Mouse (Mus musculus) thymus, postnatal 14 days (tissue): ENCODE results near the gene C130050O18Rik.
A peak's percentile ranks its signal among the peaks of the same experiment; 100 is the strongest.

Experiments
- DNase-seq: peaks from one replicate; pipeline ENCODE4 v3.0.0; 2021

C130050O18Rik gene

GRCm38 (mm10) chr5:139397959-139398753 is 6.9 kb upstream of the C130050O18Rik start:
- DNase-seq: peak; percentile 89

DNA sequence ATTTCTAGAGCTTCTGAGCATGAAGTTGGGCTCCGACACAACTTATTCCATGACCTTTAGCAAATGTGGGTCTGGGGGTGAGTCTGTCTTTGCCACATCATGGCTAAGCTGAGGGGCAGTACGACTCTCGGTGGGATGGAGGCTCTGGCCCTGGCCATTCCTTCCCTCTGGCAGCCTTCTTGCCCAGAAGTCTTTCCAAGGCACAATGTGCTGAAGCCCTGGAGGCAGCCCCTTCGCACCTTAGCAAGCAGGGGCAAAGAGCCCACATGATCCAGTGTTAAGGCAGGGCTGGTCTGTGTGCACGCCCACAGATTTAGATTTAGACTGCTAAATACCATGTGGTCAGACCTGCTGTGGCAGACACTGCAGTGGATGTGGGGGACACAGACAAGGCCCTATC is 6.3 kb upstream of the C130050O18Rik start:
- DNase-seq: no peak

DNA sequence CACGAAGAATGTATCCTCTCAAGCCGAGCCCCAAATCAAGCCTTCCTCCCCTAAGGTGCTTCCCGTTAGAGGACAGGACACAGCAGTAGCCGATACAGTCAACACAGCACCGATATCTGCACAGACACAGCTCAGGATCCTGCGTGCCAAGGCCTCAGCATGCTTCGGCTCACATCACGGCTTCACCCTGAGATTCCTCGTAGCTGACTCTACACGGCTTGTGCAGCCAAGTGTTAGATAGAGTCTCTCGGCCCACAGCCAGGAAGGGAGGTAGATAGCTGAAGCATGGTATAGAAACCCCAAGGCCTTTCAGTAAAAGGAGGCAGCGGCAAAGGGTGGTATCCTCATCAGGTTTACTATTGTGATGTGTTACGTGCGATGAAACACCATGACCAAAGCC is 5.1 kb upstream of the C130050O18Rik start:
- no peak for DNase-seq

GRCm38 (mm10) chr5:139402106-139402505 is 3.0 kb upstream of the C130050O18Rik start:
- DNase-seq: no peak

DNA sequence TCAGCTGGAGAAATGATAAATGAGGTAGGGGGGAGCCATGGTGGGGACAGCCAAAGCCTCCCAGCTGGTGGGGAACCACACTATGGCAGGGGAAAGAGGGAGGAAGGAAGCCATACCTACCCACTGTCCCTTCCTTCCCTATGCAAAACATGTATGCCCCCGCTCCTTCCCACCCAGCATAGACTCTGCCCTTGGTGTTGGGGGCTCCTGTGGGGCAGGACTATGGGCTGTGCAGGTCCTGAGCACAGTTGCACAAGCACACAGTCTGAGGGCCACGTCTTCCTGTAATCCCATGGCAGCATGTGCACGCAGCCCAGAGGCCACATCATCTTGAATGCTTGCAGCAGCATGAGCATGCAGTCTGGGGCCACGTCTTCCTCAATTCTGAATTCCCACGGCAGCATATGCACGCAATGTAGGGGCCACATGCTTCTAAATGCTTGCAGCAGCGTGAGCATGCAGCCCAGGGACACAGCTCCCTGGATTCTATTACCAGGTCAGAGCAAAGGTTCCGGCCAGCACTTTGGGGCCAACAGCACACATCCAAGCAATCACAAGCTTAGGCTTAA is 1.3 kb upstream of the C130050O18Rik start:
- DNase-seq: no peak

- no peak for DNase-seq
These were observed 398 bp downstream of the C130050O18Rik start for GRCm38 (mm10) chr5:139405478-139405877.

- DNase-seq: no peak
These were observed 873 bp downstream of the C130050O18Rik start for GRCm38 (mm10) chr5:139405953-139406352.

DNA sequence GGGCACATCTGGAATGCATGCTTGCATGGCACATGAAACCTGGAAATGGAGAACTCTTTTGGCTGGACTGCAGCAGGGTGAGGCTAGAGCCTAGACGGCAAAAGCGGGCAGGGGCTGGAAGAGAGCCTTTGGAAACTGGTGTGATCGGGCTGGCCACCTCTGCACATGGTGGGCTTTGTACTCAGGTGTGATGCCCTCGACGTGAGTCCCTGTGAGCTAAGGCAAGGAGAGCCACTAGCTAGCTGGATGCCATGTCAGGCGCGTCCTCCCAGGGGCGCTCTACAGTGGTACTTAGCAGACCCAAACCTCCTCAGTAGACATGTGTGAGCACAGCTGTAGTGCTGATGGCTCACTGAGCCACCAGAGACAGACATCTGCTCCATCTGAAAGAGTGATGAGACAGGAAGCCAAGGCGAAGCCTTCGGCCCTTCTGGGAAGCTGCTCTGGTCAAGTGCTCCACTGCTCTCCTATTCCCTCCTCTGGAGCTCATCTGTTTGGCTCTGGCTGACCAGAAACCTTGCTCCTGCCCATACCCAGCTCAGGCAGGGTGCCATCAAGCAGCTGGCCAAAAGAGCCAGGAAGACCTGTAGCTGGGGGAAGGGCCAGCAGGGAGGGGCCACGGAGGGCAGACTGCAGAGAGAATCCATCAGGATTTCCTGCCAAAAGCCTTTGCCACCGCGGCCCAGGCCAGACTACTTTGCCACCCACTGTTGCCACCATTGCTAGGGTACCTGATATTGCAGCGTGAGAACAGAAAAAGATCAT is 2.2 kb downstream of the C130050O18Rik start:
- DNase-seq: no peak

GRCm38 (mm10) chr5:139408511-139408910 is 3.4 kb downstream of the C130050O18Rik start:
- DNase-seq: no peak

GRCm38 (mm10) chr5:139409412-139409811 is 4.3 kb downstream of the C130050O18Rik start:
- DNase-seq: no peak

GRCm38 (mm10) chr5:139410056-139410455 is 5.0 kb downstream of the C130050O18Rik start:
- no peak for DNase-seq

GRCm38 (mm10) chr5:139411117-139411516 is 6.0 kb downstream of the C130050O18Rik start:
- no peak for DNase-seq

DNA sequence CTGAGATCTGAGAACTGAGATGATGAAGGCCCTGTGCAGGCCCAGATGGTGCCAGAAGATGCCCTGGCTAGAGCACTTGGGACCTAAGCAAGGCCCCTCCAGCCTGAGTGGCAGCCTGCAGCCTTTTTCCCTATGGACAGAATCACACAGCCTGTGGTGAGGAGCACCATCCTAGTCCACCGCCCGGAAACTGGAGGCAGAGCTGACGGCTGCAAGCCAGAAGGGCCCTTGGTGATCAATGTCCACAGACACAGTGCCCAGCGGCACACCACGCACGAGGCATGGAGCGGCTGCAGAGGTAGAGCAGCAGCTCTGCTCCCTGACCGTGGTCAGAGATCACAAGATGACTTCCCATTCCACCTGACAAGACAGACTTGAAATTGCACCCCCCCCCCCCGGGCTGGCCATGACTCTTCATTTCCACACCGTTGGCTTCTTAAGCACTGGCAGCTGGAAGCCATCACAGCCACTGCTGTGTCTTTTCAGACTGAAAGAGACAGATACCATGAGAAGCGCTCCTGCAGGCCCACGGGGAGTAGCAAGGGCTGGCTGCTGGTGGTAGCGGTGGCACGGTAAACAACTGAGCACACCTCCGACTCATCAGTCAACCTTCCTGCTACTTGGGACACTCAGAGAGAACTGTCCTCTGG is 6.7 kb downstream of the C130050O18Rik start:
- DNase-seq: no peak

DNA sequence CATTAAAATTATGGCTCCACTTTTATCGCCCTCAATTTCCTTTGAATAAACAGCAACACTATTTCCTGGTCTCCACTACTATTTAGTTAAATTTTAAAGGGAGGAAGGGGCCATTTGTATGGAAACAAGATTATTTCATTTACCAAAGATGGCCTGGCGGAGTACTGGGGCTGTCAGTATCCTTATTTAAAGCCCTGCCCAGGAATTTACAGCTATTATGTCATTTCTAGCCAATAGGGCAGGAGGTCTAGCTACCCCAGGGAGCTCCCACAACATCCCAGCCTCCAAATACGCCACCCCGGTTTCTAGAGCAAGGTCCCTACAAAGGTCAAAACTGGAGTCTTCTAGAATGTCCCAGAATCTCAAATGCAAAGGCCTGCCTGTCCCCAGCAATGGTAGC is 8.5 kb downstream of the C130050O18Rik start:
- DNase-seq: no peak

- no peak for DNase-seq
These were observed 9.9 kb downstream of the C130050O18Rik start for GRCm38 (mm10) chr5:139415001-139415400.

DNA sequence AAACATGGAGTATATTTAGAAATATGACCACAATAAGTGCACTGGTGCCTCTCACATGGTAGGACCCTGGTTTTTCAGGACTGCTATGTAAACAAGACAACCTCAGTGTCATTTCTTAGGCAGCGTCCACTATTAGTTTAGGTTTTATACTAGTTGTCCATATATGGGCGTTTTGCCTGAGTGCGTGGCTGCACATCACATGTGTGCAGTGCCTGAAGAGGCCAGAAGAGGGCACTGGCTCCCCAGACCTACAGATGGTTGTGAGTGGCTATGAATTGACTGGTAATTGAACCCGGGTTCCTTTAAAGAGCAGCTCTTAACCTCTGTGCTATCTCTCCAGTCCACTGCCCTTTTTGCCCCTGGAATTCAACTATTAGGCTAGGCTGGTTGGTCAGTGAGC is 11.9 kb downstream of the C130050O18Rik start:
- peak; percentile 55 for DNase-seq

DNA sequence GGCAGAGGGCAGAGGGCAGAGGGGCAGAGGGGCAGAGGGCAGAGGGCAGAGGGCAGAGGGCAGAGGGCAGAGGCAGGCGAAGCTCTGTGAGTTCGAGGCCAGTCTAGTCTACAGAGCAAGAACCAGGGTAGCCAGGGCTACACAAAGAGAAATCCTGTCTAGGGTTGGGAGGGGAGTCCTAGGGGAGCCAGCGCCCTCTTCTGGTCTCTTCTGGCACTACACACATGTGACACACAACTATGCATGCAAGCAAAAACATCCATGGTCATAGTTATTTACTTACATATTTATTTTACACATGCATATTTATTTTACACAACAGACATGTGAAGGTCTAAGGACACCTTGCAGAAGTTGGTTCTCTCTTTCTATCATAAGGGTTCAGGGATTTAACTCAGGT is 12.4 kb downstream of the C130050O18Rik start:
- DNase-seq: peak; percentile 36

- DNase-seq: no peak
These were observed 13.0 kb downstream of the C130050O18Rik start for GRCm38 (mm10) chr5:139418110-139418509.

DNA sequence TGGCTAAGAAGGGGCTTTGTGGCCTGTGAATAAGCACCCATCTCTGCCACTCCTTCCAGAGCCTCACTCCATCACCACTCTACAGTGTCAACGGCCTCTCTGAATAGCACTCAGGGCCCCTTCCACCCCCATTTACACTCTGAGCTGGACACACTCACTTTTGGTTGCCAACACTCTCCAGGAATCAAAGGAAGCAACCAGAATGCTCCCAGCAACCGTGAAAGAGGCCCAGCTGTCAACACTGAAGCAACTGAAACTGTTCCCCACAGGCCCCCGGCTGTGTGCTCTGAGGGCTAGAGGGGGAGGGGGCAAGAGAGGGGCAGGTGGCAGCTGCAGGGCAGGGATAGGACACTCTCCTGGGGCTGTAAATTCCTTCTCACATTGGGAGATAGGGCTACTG is 13.6 kb downstream of the C130050O18Rik start:
- peak; percentile 82 for DNase-seq

- DNase-seq: no peak
These were observed 18.2 kb downstream of the C130050O18Rik start, which contains the start of gene Gper1 for GRCm38 (mm10) chr5:139423026-139423865. Gper1 (plus strand) TSS chr5:139423151.

- DNase-seq: no peak
These were observed 20.1 kb downstream of the C130050O18Rik start for GRCm38 (mm10) chr5:139425198-139425597.

GRCm38 (mm10) chr5:139427001-139427400 is 21.9 kb downstream of the C130050O18Rik start:
- no peak for DNase-seq
